Mouse (Mus musculus) cerebellum, adult 9-11 months (tissue): ENCODE measurements around the gene Prpf40b.

Source experiments
- DNase-seq: peaks from one replicate; pipeline ENCODE4 v3.0.0; 2022

The Prpf40b gene

GRCm38 (mm10) chr15:99294287-99294686, 600 bp upstream of the Prpf40b start:
- no peak for DNase-seq

- DNase-seq = peak; percentile 72
Observed at GRCm38 (mm10) chr15:99295484-99295981, 646 bp downstream of the Prpf40b start, which contains the start of gene Fam186b. Fam186b (minus strand) TSS chr15:99295888.

GRCm38 (mm10) chr15:99296213-99296612, 1.3 kb downstream of the Prpf40b start:
- DNase-seq = peak; percentile 39

- no peak for DNase-seq
Observed at GRCm38 (mm10) chr15:99307476-99307875, 12.6 kb downstream of the Prpf40b start.

GRCm38 (mm10) chr15:99309549-99309948, 14.7 kb downstream of the Prpf40b start:
- no peak for DNase-seq

- DNase-seq = no peak
Observed at GRCm38 (mm10) chr15:99310617-99311016, 15.7 kb downstream of the Prpf40b start.

- no peak for DNase-seq
Observed at GRCm38 (mm10) chr15:99314891-99315290, 20.0 kb downstream of the Prpf40b start.

GRCm38 (mm10) chr15:99316314-99317266, 21.7 kb downstream of the Prpf40b start:
- peak; percentile 76 for DNase-seq

GRCm38 (mm10) chr15:99317267-99317651, 22.4 kb downstream of the Prpf40b start:
- peak; percentile 25 for DNase-seq

- peak; percentile 30 for DNase-seq
Observed at GRCm38 (mm10) chr15:99318071-99318470, 23.2 kb downstream of the Prpf40b start.

GRCm38 (mm10) chr15:99318861-99319410, 24.0 kb downstream of the Prpf40b start:
- peak; percentile 81 for DNase-seq

GRCm38 (mm10) chr15:99319411-99319871, 24.6 kb downstream of the Prpf40b start:
- no peak for DNase-seq

- no peak for DNase-seq
Observed at GRCm38 (mm10) chr15:99320168-99320674, 25.3 kb downstream of the Prpf40b start.

- no peak for DNase-seq
Observed at GRCm38 (mm10) chr15:99320978-99321377, 26.1 kb downstream of the Prpf40b start.

GRCm38 (mm10) chr15:99324151-99324550, 29.3 kb downstream of the Prpf40b start:
- DNase-seq = no peak

GRCm38 (mm10) chr15:99325598-99325997, 30.7 kb downstream of the Prpf40b start:
- no peak for DNase-seq

- DNase-seq = no peak
Observed at GRCm38 (mm10) chr15:99326407-99326806, 31.5 kb downstream of the Prpf40b start.

GRCm38 (mm10) chr15:99326959-99327358, 32.1 kb downstream of the Prpf40b start:
- no peak for DNase-seq

- DNase-seq = no peak
Observed at GRCm38 (mm10) chr15:99328011-99328410, 33.1 kb downstream of the Prpf40b start.

GRCm38 (mm10) chr15:99330324-99330723, 35.4 kb downstream of the Prpf40b start:
- DNase-seq = no peak

- no peak for DNase-seq
Observed at GRCm38 (mm10) chr15:99331341-99331740, 36.5 kb downstream of the Prpf40b start.

- DNase-seq = no peak
Observed at GRCm38 (mm10) chr15:99332111-99332510, 37.2 kb downstream of the Prpf40b start.

GRCm38 (mm10) chr15:99332921-99333675, 38.2 kb downstream of the Prpf40b start:
- DNase-seq = no peak
